Mouse (Mus musculus) forebrain, postnatal 0 days (tissue): ENCODE measurements around the gene Cyp2d22. TPM values are rescaled to one million over a fixed set of nuclear protein-coding genes. Genes with fewer than 3 reads are reported as not detected.

Experiments used
- ATAC-seq: fragments of 200-750 bp; cut with Nextera tagmentation; 2 replicates; pipeline ENCODE4 v1.8.0; 2017; ENCODE audit warnings: mild to moderate bottlenecking, moderate library complexity
- DNase-seq: peaks from one replicate; pipeline ENCODE4 v3.0.0-alpha.2; 2015
- H3K27ac ChIP-seq: fragments of 300-500 bp; sonication (generic); 2 replicates; pipeline ENCODE4 v1.5.1; 2014; ENCODE audit warnings: low read depth, mild to moderate bottlenecking, antibody characterized with exemption, low read length, moderate library complexity, mixed read lengths
- H3K27me3 ChIP-seq: fragments of 300-500 bp; sonication (generic); 2 replicates; pipeline ENCODE4 v1.6.1; 2014; ENCODE audit warnings: mild to moderate bottlenecking, low read length, mixed read lengths; ENCODE audit not compliant: insufficient read depth
- H3K36me3 ChIP-seq: fragments of 300-500 bp; sonication (generic); 2 replicates; pipeline ENCODE4 v1.6.1; 2014; ENCODE audit warnings: mild to moderate bottlenecking, moderate library complexity; ENCODE audit not compliant: insufficient read depth
- H3K4me1 ChIP-seq: fragments of 300-500 bp; sonication (generic); 2 replicates; pipeline ENCODE4 v1.6.1; 2014; ENCODE audit warnings: antibody characterized with exemption; ENCODE audit not compliant: insufficient read depth
- H3K4me2 ChIP-seq: fragments of 300-500 bp; sonication (generic); 2 replicates; pipeline ENCODE4 v1.6.1; 2014; ENCODE audit warnings: low read depth, mild to moderate bottlenecking, moderate library complexity
- H3K4me3 ChIP-seq: fragments of 300-500 bp; sonication (generic); 2 replicates; pipeline ENCODE4 v1.5.1; 2014; ENCODE audit warnings: low read depth, low read length, mixed read lengths
- H3K9ac ChIP-seq: fragments of 300-500 bp; sonication (generic); 2 replicates; pipeline ENCODE4 v1.6.1; 2014; ENCODE audit warnings: mild to moderate bottlenecking
- H3K9me3 ChIP-seq: fragments of 300-500 bp; sonication (generic); 2 replicates; pipeline ENCODE4 v1.6.1; 2016; ENCODE audit warnings: low read length
- CTCF ChIP-seq: sonication (generic); IDR thresholded peaks from 2 replicates; pipeline ENCODE4 v1.5.1; 2016; ENCODE audit warnings: antibody characterized with exemption, control low read depth, low read depth
- WGBS: fragments of 180-500 bp; shearing (Covaris S2); extraction: QIAGEN DNeasy Blood & Tissue Kit; methylation state at CpG from one replicate; pipeline ENCODE4 v1.1.7; 2014; 5-methylcytosine and 5-hydroxymethylcytosine counted together
- polyA plus RNA-seq: library from polyadenylated mRNA; unstranded; fragments of >200 nt; fragmentation: Nextera tagmentation; extraction: Ambion mirVana; gene quantifications from 2 replicates; pipeline ENCODE4 v1.2.1, GENCODE M21; 2015
- total RNA-seq: library from RNA; depleted of rRNA; stranded (reverse); fragments of >200 nt; gene quantifications from 2 replicates; pipeline ENCODE4 v1.2.3, GENCODE M21; 2014

The Cyp2d22 gene
- total and polyA plus RNA-seq, 2 experiments from 2014 or later = 1.9 to 3.1 TPM

GRCm38 (mm10) chr15:82340414-82341035 is 39.5 kb downstream of the Cyp2d22 start:
- Histone ChIP-seq H3K4me3 (no peak overlapping the region), H3K4me2 (peak overlapping the region; percentile 40), H3K9ac (0 out of 2 replicates have a peak overlapping the region, but pooled peaks have one; percentile 39), H3K27ac (no peak overlapping the region), H3K4me1 (peaks cover 6% of the 10 kb centered on the region), H3K36me3 (0 out of 2 replicates have a peak, but pooled peaks cover 4% of the 10 kb centered on the region), H3K9me3 (no peaks in the 10 kb centered on the region), H3K27me3 (peaks cover 7% of the 10 kb centered on the region; the same call in 1 of the 2 replicates)
- DNase-seq = no peak
- ATAC-seq = no peak
- WGBS = 54% methylated on average over 21 of the region's 21 CpGs
- TF ChIP-seq CTCF = no peak

GRCm38 (mm10) chr15:82339634-82340254 is 40.3 kb downstream of the Cyp2d22 start:
- Histone ChIP-seq H3K4me2 (no peak overlapping the region), H3K27me3 (peaks cover 7% of the 10 kb centered on the region; the same call in 1 of the 2 replicates), H3K36me3 (0 out of 2 replicates have a peak, but pooled peaks cover 9% of the 10 kb centered on the region), H3K9ac (no peak overlapping the region), H3K9me3 (no peaks in the 10 kb centered on the region), H3K27ac (no peak overlapping the region), H3K4me3 (no peak overlapping the region), H3K4me1 (peaks cover 6% of the 10 kb centered on the region)
- DNase-seq (no peak), ATAC-seq (no peak)
- no peak for TF ChIP-seq CTCF
- WGBS = 82% methylated on average over 8 of the region's 8 CpGs

- no peaks in the 10 kb centered on the region for H3K9me3 ChIP-seq
- H3K27ac ChIP-seq = no peak overlapping the region
- peaks cover 7% of the 10 kb centered on the region; the same call in 1 of the 2 replicates for H3K27me3 ChIP-seq
- no peak for ATAC-seq
- peak overlapping the region; percentile 52 for H3K4me3 ChIP-seq
- H3K36me3 ChIP-seq = 0 out of 2 replicates have a peak, but pooled peaks cover 9% of the 10 kb centered on the region
- H3K4me1 ChIP-seq = peaks cover 6% of the 10 kb centered on the region
- no peak for TF ChIP-seq CTCF
- DNase-seq = no peak
- H3K9ac ChIP-seq = peak overlapping the region; percentile 66
- peak overlapping the region; percentile 63 for H3K4me2 ChIP-seq
- whole genome bisulfite sequencing = 55% methylated on average over 10 of the region's 10 CpGs
Measured at GRCm38 (mm10) chr15:82339150-82339549, 40.9 kb downstream of the Cyp2d22 start.

GRCm38 (mm10) chr15:82338593-82339112 is 41.4 kb downstream of the Cyp2d22 start, which contains the start of the genes Naga, Pheta2 and Smdt1:
Gene Naga (minus strand): TSS chr15:82338925.
Gene Pheta2 (plus strand): TSS chr15:82338942.
Gene Smdt1 (plus strand): TSS chr15:82338959.
- peaks cover 7% of the 10 kb centered on the region; the same call in 1 of the 2 replicates for H3K27me3 ChIP-seq
- H3K4me2 ChIP-seq = peak within 1 kb of the TSS; percentile 63
- WGBS = 2% methylated on average over 41 of the region's 41 CpGs

GRCm38 (mm10) chr15:82337875-82338274 is 42.2 kb downstream of the Cyp2d22 start:
- WGBS = 44% methylated on average over 4 of the region's 4 CpGs
- no peak for ATAC-seq
- TF ChIP-seq CTCF = no peak

More at GRCm38 (mm10) chr15:82338593-82339112, 41.4 kb downstream of the Cyp2d22 start, which contains the start of the genes Naga, Pheta2 and Smdt1:
- Histone ChIP-seq H3K27ac (no peak within 1 kb of the TSS), H3K9me3 (no peaks in the 10 kb centered on the region), H3K36me3 (0 out of 2 replicates have a peak, but pooled peaks cover 9% of the 10 kb centered on the region), H3K4me3 (peak within 1 kb of the TSS; percentile 52), H3K9ac (peak within 1 kb of the TSS; percentile 66), H3K4me1 (peaks cover 6% of the 10 kb centered on the region)
- ATAC-seq (peak; percentile 96), DNase-seq (peak; percentile 97)
- peak; percentile 34; the same call in 1 of the 2 replicates for TF ChIP-seq CTCF

GRCm38 (mm10) chr15:82336629-82337028 is 43.4 kb downstream of the Cyp2d22 start:
- 0 out of 2 replicates have a peak, but pooled peaks cover 9% of the 10 kb centered on the region for H3K36me3 ChIP-seq
- no peak for TF ChIP-seq CTCF
- no peak overlapping the region for H3K4me2 ChIP-seq
- DNase-seq (no peak), ATAC-seq (no peak)
- 62% methylated on average over 12 of the region's 12 CpGs for WGBS
- H3K27me3 ChIP-seq = peaks cover 7% of the 10 kb centered on the region; the same call in 1 of the 2 replicates
- no peak overlapping the region for H3K4me3 ChIP-seq
- no peak overlapping the region for H3K27ac ChIP-seq
- H3K4me1 ChIP-seq = peaks cover 6% of the 10 kb centered on the region
- H3K9ac ChIP-seq = no peak overlapping the region
- no peaks in the 10 kb centered on the region for H3K9me3 ChIP-seq

More at GRCm38 (mm10) chr15:82337875-82338274, 42.2 kb downstream of the Cyp2d22 start:
- H3K27ac ChIP-seq = no peak overlapping the region
- peaks cover 6% of the 10 kb centered on the region for H3K4me1 ChIP-seq
- peaks cover 7% of the 10 kb centered on the region; the same call in 1 of the 2 replicates for H3K27me3 ChIP-seq
- H3K36me3 ChIP-seq = 0 out of 2 replicates have a peak, but pooled peaks cover 9% of the 10 kb centered on the region
- peak overlapping the region; percentile 63 for H3K4me2 ChIP-seq
- H3K9me3 ChIP-seq = no peaks in the 10 kb centered on the region
- no peak for DNase-seq
- peak overlapping the region; percentile 52 for H3K4me3 ChIP-seq
- peak overlapping the region; percentile 66 for H3K9ac ChIP-seq
